Mouse (Mus musculus) testis, adult 2 months (tissue): ENCODE results near the gene Gcnt1.

Experiments
- CTCF ChIP-seq: fragments of 200-500 bp; IDR thresholded peaks from 2 replicates; pipeline ENCODE4 v1.5.1; 2012; ENCODE audit warnings: low read depth, mild to moderate bottlenecking, inconsistent platforms, low read length, moderate library complexity; ENCODE audit not compliant: control insufficient read depth, insufficient read depth, insufficient replicate concordance
- POLR2A ChIP-seq: fragments of 200-500 bp; IDR thresholded peaks from 2 replicates; pipeline ENCODE4 v1.6.1; 2012; ENCODE audit warnings: low read depth, mild to moderate bottlenecking, inconsistent platforms, low read length, moderate library complexity; ENCODE audit not compliant: control insufficient read depth

DNA sequence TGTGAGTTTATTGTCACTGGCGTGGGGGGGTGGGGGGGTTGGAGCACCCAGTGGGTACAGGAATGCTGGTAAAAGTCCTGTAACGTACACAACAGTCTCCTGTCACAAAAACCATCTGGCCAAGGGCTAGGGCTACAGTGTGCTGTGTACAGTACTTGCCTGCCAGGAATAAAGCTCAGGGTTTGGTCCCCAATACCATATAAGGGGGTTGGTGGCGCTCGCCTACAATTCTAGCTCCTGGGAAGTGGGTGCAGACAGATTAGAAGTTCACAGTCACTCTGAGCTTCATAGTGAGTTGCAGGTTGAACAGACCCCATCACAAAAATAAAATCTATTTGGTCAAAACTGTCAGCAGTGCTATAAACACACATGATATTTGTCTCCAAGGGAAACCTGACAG lies 18.3 kb downstream of the Gcnt1 start:
- TF ChIP-seq CTCF = no peak
- TF ChIP-seq POLR2A = no peak
